Mouse (Mus musculus) embryonic fibroblast, embryonic 13.5 days (primary cell): ENCODE measurements around the gene Olfr653. TPM values are rescaled to one million over a fixed set of nuclear protein-coding genes. Genes with fewer than 3 reads are reported as not detected.

Experiments used
- H3K27ac ChIP-seq: 2 replicates; pipeline ENCODE4 v1.5.1; 2012; ENCODE audit warnings: low read length, control low read depth, inconsistent platforms; ENCODE audit not compliant: insufficient read depth
- H3K4me1 ChIP-seq: 2 replicates; pipeline ENCODE4 v1.6.1; 2011; ENCODE audit warnings: low read length; ENCODE audit not compliant: control insufficient read depth, insufficient read depth
- H3K4me3 ChIP-seq: 2 replicates; pipeline ENCODE4 v1.5.1; 2011; ENCODE audit warnings: mild to moderate bottlenecking, control low read depth, low read length; ENCODE audit not compliant: insufficient read depth
- CTCF ChIP-seq: IDR thresholded peaks from 2 replicates; pipeline ENCODE4 v1.5.1; 2011; ENCODE audit warnings: mild to moderate bottlenecking, control low read depth, low read length, moderate library complexity, borderline replicate concordance; ENCODE audit not compliant: insufficient read depth
- POLR2A ChIP-seq: IDR thresholded peaks from 2 replicates; pipeline ENCODE4 v1.6.1; 2011; ENCODE audit warnings: low read depth, mild to moderate bottlenecking, control low read depth, low read length, moderate library complexity
- polyA plus RNA-seq: library from polyadenylated mRNA; stranded (reverse); fragments of >200 nt; gene quantifications from 2 replicates; pipeline ENCODE4 v1.2.4, GENCODE M21; 2011; ENCODE audit warnings: low read depth; ENCODE audit not compliant: missing spikeins, insufficient read length

Gene Olfr653
- polyA plus RNA-seq, 1 experiment, result not detected

- Histone ChIP-seq H3K4me3 (no peak within 1 kb of the TSS), H3K27ac (no peak within 1 kb of the TSS), H3K4me1 (no peaks in the 10 kb centered on the region)
- no peak for TF ChIP-seq CTCF
- no peak for TF ChIP-seq POLR2A
Observed at GRCm38 (mm10) chr7:104613655-104614054, 36.5 kb downstream of the Olfr653 start, which contains the start of gene Olfr656. TSS of gene Olfr656 (plus strand) at chr7:104613955.

GRCm38 (mm10) chr7:104624494-104624893 lies 47.4 kb downstream of the Olfr653 start, which contains the start of gene Olfr657:
TSS of gene Olfr657 (plus strand) at chr7:104624794.
- Histone ChIP-seq H3K27ac (no peak within 1 kb of the TSS), H3K4me3 (no peak within 1 kb of the TSS), H3K4me1 (no peaks in the 10 kb centered on the region)
- TF ChIP-seq CTCF (no peak), POLR2A (no peak)

Other genes starting within 250 kb of the Olfr653 start
- not detected in 2 replicates for gene Trim34b, start 247.8 kb upstream of the Olfr653 start, polyA plus RNA-seq
- 16.1 and 17.2 TPM in 2 replicates for gene Trim12c, start 224.0 kb upstream of the Olfr653 start, polyA plus RNA-seq
- not detected in 2 replicates for gene Trim30b, start 207.4 kb upstream of the Olfr653 start, polyA plus RNA-seq
- not detected in 2 replicates for gene Trim30c, start 176.5 kb upstream of the Olfr653 start, polyA plus RNA-seq
- gene Trim30a, start 112.1 kb upstream of the Olfr653 start, polyA plus RNA-seq, result 7.6 and 10.4 TPM in 2 replicates
- 7.3 and 8.6 TPM in 2 replicates for gene Trim30d, start 69.5 kb upstream of the Olfr653 start, polyA plus RNA-seq
- gene Olfr651, start 27.2 kb upstream of the Olfr653 start, polyA plus RNA-seq, result not detected in 2 replicates
- gene Olfr652, start 16.4 kb upstream of the Olfr653 start, polyA plus RNA-seq, result not detected in 2 replicates
- not detected in 2 replicates for gene Olfr654, start 9.7 kb downstream of the Olfr653 start, polyA plus RNA-seq
- gene Olfr655, start 24.5 kb downstream of the Olfr653 start, polyA plus RNA-seq, result not detected in 2 replicates
- not detected in 2 replicates for gene Olfr656, start 36.6 kb downstream of the Olfr653 start, polyA plus RNA-seq
- gene Olfr657, start 47.5 kb downstream of the Olfr653 start, polyA plus RNA-seq, result not detected in 2 replicates
- not detected in 2 replicates for gene Olfr658, start 70.0 kb downstream of the Olfr653 start, polyA plus RNA-seq
- gene Olfr659, start 89.4 kb downstream of the Olfr653 start, polyA plus RNA-seq, result not detected in 2 replicates
- gene Olfr661, start 109.2 kb downstream of the Olfr653 start, polyA plus RNA-seq, result not detected in 2 replicates
- not detected in 2 replicates for gene Usp17le, start 200.2 kb downstream of the Olfr653 start, polyA plus RNA-seq